Mouse (Mus musculus) liver, postnatal 0 days (tissue): ENCODE data around the gene Pafah1b2.
A peak's percentile ranks its signal among the peaks of the same experiment; 100 is the strongest.

Experiments
- CTCF ChIP-seq: sonication (generic); IDR thresholded peaks from 2 replicates; pipeline ENCODE4 v1.5.1; 2016; ENCODE audit warnings: antibody characterized with exemption, low read depth
- EP300 ChIP-seq: IDR thresholded peaks from 2 replicates; pipeline ENCODE4 v1.6.1; 2016; ENCODE audit warnings: antibody characterized with exemption, low read depth, mild to moderate bottlenecking

DNA sequence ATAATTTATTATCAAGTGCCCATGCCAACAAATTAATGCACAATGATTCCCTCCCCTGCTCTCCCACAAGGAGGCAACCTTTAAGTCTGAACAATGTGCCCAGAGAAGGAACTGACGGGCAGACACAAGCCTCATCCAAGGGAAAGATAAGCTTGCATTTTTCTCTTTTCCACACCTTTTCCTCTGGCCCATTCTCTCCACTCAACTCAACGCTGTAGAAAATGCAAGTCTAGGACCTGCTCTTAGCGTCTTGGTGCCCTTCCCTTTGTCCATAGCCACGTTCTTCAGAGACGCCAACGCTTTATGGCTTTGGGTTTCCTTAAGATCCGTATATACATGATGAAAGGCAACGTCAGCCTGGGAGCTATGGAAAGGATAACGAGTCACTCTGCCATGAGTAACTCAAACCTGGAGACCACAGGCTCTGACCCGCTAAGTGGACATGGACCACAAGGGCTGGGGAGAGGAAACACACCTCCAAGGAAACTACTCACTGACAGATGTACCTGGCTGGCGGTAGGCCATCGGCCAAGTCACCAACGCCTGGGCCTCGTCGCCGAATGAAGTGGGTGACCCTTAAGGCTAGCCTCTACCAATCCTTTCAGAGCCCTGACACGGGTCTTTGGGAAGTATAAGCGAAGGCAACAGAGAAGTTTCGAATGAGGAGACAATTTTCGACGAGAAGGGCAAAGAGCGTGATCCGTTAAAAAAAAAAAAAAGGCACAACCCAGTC lies 28.6 kb downstream of the Pafah1b2 start:
- TF ChIP-seq CTCF = peak; percentile 43
- no peak for TF ChIP-seq EP300
